Mouse (Mus musculus) adrenal gland, postnatal 25 days (tissue): Measurements from ENCODE around the gene Gpr162. TPM values are rescaled to one million over a fixed set of nuclear protein-coding genes. Genes with fewer than 3 reads are reported as not detected.

ENCODE experiments used
- DNase-seq: peaks from one replicate; pipeline ENCODE4 v3.0.0; 2021; ENCODE audit warnings: mixed read lengths
- total RNA-seq: library from RNA; stranded (reverse); gene quantifications from 2 replicates; pipeline ENCODE4 v1.2.3, GENCODE M21; 2021

Gpr162 gene
- total RNA-seq, 1 experiment from 2014 or later: 1.5 TPM

DNA sequence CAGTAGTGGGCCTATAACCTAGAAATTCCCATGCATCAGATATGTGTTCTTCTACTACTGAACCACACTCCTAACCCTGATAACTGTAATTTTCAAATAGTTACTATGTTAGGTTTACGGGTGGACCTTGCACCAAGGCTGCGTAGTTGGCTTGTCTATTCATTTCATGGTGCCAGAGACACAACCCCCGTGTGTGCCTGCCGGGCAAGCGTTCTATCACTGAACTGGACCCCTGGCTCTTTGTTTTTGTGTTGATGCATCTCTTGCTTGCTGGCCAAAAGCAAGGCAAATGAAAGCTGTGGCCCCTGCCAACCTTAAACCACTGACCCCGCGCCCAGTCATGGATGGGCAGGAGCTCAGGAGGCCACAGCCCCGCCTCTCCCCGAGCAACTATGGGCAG, 18.0 kb upstream of the Gpr162 start:
- no peak for DNase-seq

DNA sequence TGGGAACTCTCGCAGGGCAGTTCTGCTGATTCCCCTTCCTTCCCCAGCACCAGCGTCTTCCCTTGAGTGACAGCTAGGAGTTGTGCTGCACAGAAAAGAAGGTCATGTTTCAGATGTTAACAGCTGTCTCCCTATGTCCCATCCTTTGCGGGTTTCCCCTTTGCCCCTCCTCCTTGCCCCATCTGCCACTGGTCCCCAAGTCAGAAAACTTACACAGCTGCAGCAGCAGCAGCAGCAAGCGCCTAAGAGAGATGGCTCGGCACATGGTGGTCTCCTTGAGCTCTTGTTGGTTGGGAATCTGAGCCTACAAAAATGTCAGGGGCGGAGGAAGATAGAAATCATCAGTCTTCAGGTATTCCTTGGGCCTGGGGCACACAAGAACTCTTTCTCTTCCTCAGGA, 15.6 kb upstream of the Gpr162 start:
- DNase-seq: no peak

DNA sequence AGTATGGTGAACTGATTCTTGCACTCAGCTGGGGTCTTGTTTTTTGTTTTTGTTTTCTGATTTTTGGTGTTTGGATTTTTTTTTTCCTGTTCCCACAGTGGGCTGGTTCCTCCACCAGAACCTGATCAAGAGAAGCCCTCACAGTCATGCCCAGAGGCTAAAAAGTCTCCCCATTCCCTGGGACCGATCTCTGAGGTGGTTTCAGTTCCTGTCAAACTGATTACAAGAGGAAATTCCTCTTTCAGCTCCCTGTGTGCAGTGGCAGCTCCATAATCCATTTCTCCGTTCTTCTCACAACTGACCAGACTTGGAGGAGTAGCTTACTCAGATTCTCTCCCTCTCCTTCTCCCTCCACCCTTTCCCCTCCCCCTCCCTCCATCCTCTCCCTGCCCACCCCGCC, 10.6 kb upstream of the Gpr162 start:
- no peak for DNase-seq

DNA sequence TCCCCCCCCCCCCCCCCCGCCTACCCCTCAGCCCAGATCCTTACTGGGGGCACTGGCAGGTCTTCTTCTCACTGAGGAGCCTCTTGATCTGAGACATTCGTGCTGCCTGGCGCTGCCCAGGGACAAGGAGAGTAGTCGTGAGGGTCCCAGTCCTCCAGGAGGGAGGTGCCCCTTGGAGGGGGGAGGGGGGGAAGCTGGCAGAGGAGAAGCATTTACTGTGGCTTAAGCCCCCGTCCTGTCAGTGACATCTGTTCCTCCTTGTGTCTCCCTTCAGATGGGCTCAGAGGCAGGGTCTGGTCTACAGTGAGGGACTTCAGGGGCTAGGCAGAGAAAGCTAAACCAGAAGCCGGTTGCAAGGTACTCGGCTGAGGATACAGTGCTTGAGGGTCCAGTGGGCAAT, 2.8 kb upstream of the Gpr162 start:
- no peak for DNase-seq

DNA sequence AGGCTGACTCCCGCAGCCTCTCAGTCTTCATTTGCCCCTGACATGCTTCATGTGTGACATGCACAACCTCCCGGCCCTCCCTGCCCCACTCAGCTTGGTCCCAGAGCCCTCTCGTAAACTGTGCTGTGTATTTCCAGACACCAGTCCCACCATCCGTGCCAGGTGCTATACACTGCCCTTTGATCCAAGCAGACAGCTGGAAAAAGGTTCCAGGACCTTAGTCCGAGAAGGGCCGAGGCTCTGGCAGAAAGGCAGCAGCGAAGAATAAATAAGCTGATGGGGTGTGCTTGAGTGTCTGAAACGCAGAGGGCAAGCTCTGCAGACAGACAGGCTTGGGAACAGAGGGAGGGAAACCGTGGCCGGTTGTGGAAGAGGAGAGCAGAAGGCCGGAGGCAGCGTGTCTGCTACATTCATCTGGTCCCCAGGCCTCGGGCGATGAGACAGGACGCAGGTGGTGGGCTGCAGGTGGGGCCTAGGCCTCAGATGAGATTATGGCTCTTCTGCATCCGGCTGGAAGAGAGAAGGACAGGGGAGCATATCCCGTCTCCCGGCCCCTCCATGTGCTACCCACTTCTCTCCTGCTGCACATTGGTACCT, 2.1 kb upstream of the Gpr162 start:
- DNase-seq: no peak

DNA sequence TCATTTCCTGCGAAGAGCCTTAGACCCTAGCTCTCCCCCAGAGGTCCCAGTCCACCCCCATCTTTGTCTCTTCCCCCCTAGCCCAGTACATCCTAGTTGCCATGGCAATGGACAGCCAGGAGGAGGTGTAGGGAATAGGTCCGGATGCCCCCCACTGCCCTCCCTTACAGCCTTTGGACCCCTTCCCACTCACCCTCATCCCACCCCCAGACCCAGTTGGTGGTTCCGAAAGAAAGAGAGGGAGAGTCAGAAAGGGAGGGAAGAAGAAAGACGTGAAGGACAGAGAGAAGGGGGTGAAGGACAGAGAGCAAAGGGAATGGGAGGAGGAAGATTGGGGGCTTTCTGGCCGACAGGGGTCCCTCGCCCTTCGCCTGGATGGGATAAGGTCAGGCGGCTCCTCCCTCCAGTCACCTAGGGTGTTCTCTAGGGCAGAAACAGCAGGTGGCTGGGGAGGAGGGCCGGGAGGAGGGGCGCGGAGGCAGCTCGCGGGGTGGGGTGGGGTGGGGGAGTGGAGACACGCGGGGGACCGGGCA, 592 bp downstream of the Gpr162 start:
- DNase-seq: no peak

DNA sequence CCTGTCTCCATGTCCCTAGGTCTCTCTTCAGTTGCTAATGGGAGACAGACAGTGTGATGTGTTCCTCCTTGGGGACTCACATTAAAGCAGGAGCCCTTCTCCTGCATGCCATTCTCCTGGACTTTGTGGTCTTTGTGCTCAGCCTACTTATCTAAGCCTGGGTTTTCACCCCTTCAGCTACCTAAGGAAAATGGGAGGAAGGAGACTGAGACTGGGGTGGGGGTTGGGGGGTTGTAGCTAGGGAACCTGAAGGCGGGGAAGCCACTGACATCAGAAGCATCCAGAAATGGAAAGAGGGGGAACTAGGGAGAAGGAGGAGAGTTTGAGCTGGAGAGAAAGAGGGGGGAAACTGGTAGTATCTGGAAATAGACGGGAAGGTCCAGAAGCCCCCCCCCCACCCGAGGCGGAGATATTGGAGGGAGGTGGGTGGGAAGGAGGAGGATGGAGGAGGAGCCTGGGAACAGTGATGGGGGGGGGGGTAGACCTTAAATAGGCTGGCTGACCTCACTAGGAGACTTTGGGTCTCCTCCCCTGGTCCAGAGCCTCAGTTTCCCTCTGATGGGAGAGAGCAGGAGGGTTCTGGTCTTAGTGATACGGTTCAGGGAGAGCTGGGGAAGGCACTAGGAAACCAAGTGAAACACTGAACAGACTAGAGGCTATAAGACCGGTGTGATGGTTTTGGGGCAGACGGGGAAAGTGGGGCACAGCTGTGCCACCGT, 1.2 kb downstream of the Gpr162 start:
- DNase-seq: no peak

DNA sequence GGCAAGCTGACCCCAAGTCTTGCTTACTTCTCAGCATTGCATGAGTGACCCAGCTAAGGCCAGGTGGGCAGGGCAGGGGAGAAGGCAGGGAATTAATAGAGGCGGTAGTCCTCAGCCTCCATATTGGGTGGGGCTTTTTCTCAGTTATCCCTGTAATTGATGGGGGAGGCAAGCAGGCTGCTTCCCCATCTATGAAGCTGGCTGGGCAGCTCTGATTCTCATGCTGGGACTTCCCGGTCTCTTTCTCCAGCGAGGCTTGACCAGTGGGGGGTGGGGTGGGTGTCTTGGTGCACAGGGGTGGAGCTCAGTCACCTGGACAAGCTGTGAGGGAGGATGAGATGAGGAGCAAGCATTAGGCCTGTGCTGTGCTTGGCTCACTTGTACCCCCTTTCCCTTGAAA, 2.0 kb downstream of the Gpr162 start:
- DNase-seq: no peak

DNA sequence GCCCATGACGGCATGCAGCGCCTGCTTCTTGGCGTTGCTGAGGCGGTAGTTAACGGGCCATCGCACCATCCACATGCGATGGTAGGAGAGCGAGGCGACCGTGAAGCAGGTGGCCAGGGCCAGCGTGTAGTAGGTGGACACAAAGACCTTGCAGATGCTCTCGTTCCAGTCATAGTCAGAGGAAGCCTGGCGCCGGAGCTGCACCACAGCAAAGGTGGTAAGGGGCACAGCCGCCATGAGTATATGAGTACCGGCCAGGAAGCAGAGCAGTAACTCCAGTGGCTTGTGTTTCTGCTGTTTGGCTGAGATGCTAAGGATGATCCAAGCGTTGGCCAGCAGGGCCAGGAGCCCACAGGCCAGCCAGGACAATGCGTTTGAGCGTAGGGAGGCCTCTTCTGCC, 2.5 kb downstream of the Gpr162 start:
- DNase-seq: no peak

DNA sequence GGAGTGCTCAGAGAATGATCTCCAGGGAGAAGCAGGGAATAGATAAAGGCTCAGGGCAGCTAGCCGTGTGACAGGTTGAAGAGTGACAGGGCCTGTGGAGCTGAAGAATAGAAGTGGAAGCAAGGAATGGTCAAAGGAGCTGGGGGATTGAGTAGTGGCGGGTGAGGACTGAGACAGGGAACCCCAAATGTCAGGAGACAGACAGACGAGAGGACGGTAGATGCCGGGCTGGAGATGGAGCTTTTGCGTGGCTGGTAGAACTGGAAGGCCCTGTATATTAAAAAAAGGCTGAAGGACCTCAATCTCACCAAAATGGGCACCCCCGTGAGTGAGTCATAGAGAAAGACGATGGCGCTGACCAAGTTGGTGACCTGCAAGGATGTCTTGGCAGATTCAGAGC, 3.3 kb downstream of the Gpr162 start:
- DNase-seq: no peak

DNA sequence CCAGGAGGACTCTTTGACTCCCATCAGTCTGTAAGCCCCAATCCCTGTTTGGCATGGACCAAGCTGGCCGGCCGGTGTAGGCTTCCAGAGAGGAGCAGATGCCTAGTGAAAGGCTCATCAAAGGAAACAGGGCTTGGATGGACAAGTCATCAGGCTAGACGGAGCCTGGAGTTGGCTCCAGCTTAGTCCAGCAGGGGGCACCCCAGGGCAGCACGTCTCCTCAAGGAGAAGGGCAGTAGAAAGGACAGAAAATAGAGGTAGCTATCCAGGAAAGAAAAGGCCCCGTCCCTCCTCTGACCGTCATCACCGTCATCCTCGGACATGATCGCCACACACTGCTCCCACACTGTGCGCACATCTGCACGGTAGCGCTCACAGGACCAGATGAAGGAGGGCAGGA, 4.1 kb downstream of the Gpr162 start:
- peak; percentile 90 for DNase-seq

DNA sequence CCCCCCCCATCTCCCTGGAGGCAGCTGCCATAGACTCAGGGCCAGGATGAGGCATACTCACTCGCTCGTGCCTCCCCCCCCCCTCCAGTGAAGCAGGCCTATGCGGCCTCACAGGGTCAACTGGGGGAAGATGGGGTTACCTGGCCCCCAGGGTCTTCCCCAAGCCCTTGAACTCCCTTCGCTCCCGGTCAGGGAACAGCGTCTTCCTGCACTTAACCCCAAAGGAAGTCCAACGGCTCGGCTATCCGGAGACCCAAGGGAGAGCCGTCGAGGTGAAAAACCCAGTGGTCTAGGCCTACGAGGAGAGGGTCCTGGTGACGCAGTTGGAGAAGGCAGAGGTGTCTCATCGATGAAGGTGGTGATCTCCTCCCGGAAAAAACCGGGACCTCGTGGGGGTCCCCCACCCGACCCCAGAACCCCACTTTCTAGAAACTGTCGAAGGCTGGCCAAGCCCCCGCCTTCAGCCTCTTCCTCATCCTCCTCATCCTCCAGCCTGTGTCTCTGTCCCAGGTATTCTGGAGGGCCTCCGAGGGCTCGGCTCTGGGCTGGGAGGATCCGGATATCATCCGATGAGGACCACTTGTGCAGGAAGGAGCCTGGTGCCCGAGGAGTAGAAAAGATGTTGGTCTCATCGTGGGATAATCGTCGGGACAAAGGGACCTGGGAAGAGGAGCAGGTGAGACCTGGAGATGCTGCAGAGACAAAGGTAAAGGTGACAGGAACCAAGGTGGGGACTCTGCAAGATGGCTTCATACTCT, 5.0 kb downstream of the Gpr162 start:
- DNase-seq: no peak

DNA sequence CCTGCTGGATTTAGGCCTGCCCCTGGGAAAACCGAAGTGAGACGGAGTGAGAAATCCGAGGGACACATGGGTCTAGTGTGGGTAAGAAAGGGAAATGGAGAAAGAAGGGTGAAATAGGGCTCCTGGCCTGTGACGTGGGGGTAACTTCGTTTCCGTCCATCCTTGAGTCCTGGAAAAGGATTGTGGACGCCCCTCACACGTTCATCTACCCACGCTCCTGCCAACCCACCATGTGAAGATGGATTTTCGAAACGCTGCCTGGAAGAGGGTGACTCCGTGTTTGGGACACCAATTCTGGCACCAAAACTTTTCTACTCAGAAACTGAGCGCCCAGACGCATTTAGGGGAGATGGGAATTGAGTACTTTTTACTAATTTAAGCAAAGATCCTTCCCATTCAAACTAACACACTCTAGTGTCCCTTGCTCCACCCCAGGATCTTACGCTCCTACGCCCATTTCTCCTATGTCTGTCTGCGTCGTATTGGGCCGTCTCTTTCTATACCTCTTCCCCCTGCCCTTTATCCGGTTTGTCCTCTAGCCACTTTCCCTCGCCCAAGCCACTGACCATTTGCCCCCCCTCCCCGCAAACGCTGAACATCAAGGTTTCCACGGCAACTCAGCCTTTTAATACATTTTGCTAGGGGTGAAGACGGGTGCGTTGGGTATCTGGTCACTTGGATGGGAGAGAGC, 5.8 kb downstream of the Gpr162 start:
- DNase-seq: no peak

DNA sequence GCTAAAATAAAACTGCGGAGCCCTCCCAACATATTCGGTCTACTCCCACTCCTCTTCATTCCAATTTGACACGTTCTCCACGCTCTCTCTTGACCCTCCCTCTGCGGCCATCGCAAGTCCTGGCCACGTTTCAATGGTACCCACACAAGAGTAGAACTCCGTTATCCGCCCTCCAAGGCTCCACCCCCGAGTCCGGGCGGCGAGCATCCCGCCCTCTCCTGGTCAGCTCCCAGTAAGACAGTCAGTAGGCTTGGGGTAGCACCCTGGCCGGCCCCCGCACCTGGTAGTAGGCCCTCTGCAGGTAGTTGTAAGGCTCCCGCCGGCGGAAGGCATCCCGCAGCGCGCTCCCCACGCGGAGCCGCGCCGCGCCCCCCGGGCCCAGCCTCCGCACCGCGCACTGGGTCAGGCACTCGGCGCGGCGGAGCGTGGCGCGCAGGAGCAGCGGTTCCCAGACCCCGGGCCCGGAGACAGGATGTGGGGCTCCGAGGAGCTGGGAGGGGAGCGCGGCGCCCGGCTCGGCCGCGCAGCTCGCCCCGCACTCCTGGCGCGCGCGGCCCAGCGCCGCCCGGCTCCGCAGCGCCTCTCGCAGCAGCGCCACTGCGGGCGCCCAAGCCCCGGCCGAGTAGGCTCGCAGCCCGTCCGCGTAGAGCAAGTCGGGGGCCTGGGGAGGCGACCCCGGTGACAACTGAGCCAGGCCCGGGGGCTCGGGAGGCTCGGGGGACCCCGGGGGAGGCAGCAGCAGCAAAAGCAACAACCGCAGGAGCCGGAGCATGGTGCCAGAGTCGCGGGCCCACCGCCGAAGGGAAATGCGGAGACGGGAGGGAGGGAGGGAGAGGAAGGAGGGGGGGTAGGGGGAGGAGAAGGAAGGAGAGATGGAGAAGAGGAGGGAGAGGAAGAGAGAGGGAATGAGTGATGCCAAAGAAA, 6.6 kb downstream of the Gpr162 start, which contains the start of gene P3h3:
Gene P3h3, minus strand, starts transcription at position 837 of the 924 bp plus-strand sequence.
- DNase-seq: peak; percentile 82

DNA sequence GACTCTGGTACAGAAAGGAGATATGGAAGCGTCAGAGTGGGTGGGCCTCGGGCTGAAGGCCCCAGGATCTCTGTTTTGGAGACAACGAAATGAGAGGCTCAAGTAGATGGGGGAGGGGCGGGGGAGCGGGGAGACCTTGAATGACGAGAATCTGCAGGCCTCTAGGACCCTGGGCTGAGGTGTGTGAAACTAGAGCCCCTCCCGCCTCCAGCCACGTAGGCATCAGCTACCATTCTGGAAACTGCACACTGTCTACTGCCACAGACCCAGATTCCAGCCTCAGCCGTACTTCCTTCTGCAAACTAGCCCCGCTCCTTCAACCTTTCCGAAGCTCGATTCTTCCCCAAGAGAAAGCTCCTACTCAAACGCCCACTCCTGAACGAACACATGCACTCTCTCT, 7.5 kb downstream of the Gpr162 start:
- DNase-seq: no peak

DNA sequence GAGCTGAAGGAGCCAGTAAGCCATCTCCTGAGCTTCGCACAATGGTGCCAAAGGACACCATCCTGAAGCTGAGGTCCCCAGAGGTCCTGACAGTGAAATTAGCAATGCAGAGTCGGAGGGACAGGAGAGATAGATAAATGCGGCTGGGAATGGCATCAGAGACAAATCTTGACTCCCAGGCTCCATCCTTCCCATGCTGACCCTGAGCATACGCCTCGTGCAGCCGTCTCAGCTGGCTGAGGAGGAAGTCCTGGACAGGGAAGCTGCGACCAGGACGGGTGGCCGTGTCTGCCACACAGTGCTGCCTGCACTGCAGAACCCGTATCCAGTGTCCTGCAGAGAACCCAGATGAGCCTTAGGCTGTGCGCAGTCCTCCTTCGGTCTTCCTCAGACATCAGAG, 9.1 kb downstream of the Gpr162 start:
- no peak for DNase-seq

DNA sequence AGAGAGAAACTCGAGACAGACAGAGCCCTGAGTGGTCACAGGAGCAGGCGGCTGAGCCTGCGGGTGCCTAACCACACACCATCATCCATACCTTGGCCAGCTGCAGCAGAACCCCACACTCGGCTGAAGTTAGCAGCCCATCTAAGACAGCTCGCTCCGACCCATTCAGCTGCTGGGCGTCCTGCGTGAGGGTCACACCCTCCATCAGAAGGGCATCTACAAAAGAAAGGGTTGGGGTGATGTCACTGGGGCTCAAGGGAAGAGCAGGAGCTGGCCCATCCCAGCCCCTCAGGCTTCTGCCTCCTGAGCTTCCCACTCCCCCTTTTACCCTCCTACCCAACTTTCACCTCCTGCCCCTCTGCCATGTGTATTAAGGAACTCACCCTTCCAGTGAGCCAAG, 13.2 kb downstream of the Gpr162 start:
- DNase-seq: no peak

DNA sequence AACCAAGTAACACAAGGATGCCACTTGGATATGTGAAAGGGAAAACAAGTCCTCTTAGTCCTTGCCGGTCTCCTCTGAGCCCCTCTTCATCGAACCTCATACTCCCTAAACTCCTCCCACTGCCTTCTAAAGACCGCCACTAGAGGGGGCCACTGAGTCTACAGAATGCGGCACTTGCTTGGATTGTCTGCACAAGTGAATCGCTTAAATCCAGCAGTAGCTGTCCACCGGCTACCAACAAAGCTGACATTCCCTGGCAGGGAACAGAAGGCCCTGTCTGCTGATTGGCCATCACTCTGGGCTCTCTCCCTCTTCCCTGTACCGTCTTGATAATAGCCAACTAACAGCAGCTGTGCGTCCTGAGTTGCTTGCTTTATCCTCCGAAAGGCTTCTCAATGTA, 16.5 kb downstream of the Gpr162 start:
- peak; percentile 84 for DNase-seq

DNA sequence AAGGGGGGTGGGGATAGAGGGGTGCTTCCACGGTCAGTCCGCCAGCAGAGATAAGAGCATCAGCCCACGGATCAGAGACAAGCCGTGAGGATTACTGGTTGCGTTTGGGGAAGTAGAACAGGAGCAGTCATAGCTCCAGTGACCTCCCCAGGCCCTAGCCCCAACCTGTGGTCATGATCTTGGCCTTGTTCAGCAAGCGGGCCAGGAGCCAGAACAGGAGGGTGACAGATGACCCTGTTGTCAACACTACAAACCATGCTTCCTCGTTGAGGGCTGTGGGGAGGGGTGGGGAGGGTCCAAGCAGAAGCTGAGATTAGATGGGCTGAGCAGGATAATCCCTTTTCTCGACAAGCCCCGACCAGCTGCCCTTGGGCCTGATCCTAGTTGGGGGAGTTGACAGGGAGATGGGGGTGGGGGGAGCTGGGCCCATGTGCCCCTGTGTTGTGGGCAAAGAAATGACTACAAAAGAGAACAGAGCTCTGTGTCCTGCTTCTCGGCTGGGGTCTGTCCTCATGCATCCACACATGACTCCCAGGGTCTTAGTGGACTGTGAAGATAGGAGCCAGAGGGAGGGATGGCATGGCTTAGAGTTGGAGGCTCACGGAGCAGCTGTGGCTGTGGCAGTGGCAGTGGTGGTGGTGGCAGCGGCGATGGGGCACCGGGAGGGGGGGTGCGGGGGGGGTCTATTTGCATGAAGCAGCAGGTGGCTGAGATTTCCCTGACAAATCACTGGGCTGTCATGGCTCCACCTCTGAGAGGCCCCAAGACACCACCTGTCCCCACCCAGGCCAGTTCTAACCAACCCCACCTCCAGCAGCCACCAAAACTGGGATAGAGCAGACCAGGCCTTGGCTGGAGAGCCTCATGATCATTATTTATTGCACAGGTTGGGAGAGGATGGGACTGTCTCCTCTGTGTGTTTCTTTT, 23.3 kb downstream of the Gpr162 start, which contains the start of gene Gnb3:
Gene Gnb3, minus strand, starts transcription at position 35 of the 927 bp plus-strand sequence.
- no peak for DNase-seq

DNA sequence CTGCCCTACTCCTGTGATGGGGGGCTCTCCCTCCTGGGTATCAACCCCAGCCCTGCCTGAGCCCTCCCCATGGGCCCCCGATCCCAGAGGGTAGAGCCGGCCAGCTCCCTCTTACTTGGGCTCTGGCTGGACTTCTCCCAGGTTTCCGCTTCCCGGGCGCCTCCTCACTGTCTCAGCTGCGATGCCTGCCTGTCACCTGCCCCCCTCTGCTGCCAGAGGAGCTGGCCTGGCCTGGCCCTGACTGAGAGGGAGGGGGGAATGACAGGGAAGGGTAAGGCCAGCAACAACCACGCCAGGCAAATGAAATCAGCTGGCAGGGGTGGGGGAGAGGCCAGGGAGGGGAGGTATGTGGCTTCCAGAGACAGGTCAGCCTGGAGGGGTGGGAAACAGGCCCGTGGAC, 24.0 kb downstream of the Gpr162 start:
- no peak for DNase-seq
